Mouse (Mus musculus): ENCODE data around the gene Sub1. TPM values are rescaled to one million over a fixed set of nuclear protein-coding genes. Genes with fewer than 3 reads are reported as not detected.

The Sub1 gene
- total and polyA plus RNA-seq, 3 experiments: 553 to 2,677 (median 1,927) TPM

GRCm38 (mm10) chr15:12009712-12010601 lies 13.2 kb upstream of the Sub1 start:
- dilution Hi-C loops (cut with MboI; ENCODE audit: extremely low pct_ligation_motif_present, extremely low pct_unique_long_range_greater_than_20kb, low sequenced_read_pairs) (no loop called here), in situ Hi-C loops (cut with MboI; ENCODE audit: low pct_ligation_motif_present, low pct_unique_long_range_greater_than_20kb, low sequenced_read_pairs) (no loop called here)
- no peaks in the 10 kb centered on the region for H3K36me3 ChIP-seq (replicated peaks in 1 of 2; ENCODE audit: control insufficient read depth in 1 of 2, insufficient read depth in 1 of 2, low read length in 1 of 2)
- no peaks in the 10 kb centered on the region for H3K9me3 ChIP-seq (replicated peaks; ENCODE audit: low read length)
- H3K27ac ChIP-seq (ENCODE audit: insufficient read depth, low read depth): peak overlapping the region; percentile 99
- peaks cover 31 to 68% of the 10 kb centered on the region in 2 experiments for H3K4me1 ChIP-seq (ENCODE audit: control insufficient read depth in 1 of 2, insufficient read depth in 2 of 2)
- peak overlapping the region; percentile 42 for H3K4me2 ChIP-seq (ENCODE audit: insufficient read depth, low read depth, poor library complexity, severe bottlenecking)
- H3K27me3 ChIP-seq (replicated peaks): no peaks in the 10 kb centered on the region
- peak overlapping the region; percentile 30 to 67 (median 61) for H3K4me3 ChIP-seq (replicated peaks in 1 of 3; ENCODE audit: low read depth in 2 of 3, low read length in 2 of 3, poor library complexity in 1 of 3)
- TF ChIP-seq MXI1 (IDR thresholded peaks at IDR 0.05; ENCODE audit: low read depth, low read length) (no peak), USF1 (IDR thresholded peaks at IDR 0.05; ENCODE audit: low read depth, low read length) (no peak), RAD21 (IDR thresholded peaks at IDR 0.05; ENCODE audit: low read depth, low read length) (peak; percentile 11), NELFE (IDR thresholded peaks at IDR 0.05; ENCODE audit: low read depth, low read length) (no peak; the same call in 1 of the 2 replicates), MAZ (IDR thresholded peaks at IDR 0.05; ENCODE audit: low read depth, low read length) (peak; percentile 97), TCF12 (IDR thresholded peaks at IDR 0.05; ENCODE audit: low read depth, low read length) (peak; percentile 100), E2F4 (IDR thresholded peaks at IDR 0.05; ENCODE audit: insufficient replicate concordance, low read depth, low read length) (peak; percentile 68; the same call in 1 of the 2 replicates), JUND (conservative IDR thresholded peaks at IDR 0.05; ENCODE audit: low read depth, low read length) (peak; percentile 99), ZMIZ1 (IDR thresholded peaks at IDR 0.05; ENCODE audit: low read depth, low read length) (peak; percentile 65), CHD1 (IDR thresholded peaks at IDR 0.05; ENCODE audit: low read depth, low read length) (no peak), TBP (conservative IDR thresholded peaks at IDR 0.05; ENCODE audit: low read depth, low read length) (no peak; the same call in 1 of the 2 replicates), MAX (IDR thresholded peaks at IDR 0.05; ENCODE audit: low read length) (peak; percentile 90), ZNF384 (IDR thresholded peaks at IDR 0.05; ENCODE audit: low read depth, low read length) (peak; percentile 96), SIN3A (IDR thresholded peaks at IDR 0.05; ENCODE audit: low read length) (peak; percentile 90), POLR2A (IDR thresholded peaks at IDR 0.05; ENCODE audit: low read depth, low read length) (no peak), KAT2A (IDR thresholded peaks at IDR 0.05; ENCODE audit: insufficient replicate concordance, low read length) (no peak), USF2 (conservative IDR thresholded peaks at IDR 0.05; ENCODE audit: low read depth, low read length) (0 out of 2 replicates have a peak, but pooled peaks have one; percentile 4), EP300 (IDR thresholded peaks at IDR 0.05; ENCODE audit: low read length) (peak; percentile 100), ZKSCAN1 (IDR thresholded peaks at IDR 0.05; ENCODE audit: borderline replicate concordance, low read depth, low read length) (peak; percentile 36; the same call in 1 of the 2 replicates), PAX5 (IDR thresholded peaks at IDR 0.05; ENCODE audit: low read length) (no peak), MAFK (IDR thresholded peaks at IDR 0.05; ENCODE audit: insufficient replicate concordance, low read length) (peak; percentile 89), HCFC1 (IDR thresholded peaks at IDR 0.05; ENCODE audit: low read depth, low read length) (peak; percentile 52; the same call in 1 of the 2 replicates), MYC (IDR thresholded peaks at IDR 0.05; ENCODE audit: low read depth, low read length) (peak; percentile 93), GABPA (IDR thresholded peaks at IDR 0.05; ENCODE audit: insufficient replicate concordance, low read depth, low read length) (no peak), ETS1 (conservative IDR thresholded peaks at IDR 0.05; ENCODE audit: low read depth, low read length) (peak; percentile 100), CHD2 (IDR thresholded peaks at IDR 0.05; ENCODE audit: low read length) (peak; percentile 96), BHLHE40 (IDR thresholded peaks at IDR 0.05; ENCODE audit: low read depth, low read length) (peak; percentile 100), ZC3H11A (IDR thresholded peaks at IDR 0.05; ENCODE audit: low read depth, low read length) (no peak), NRF1 (IDR thresholded peaks at IDR 0.05; ENCODE audit: low read depth, low read length) (0 out of 2 replicates have a peak, but pooled peaks have one; percentile 38), IRF4 (IDR thresholded peaks at IDR 0.05; ENCODE audit: low read depth, low read length) (peak; percentile 100), MEF2A (IDR thresholded peaks at IDR 0.05; ENCODE audit: borderline replicate concordance, low read depth, low read length) (peak; percentile 100), ELF1 (IDR thresholded peaks at IDR 0.05; ENCODE audit: low read depth, low read length) (peak; percentile 76), CTCF (conservative IDR thresholded peaks at IDR 0.05 in 1 of 2, IDR thresholded peaks at IDR 0.05 in 1 of 2; ENCODE audit: low read depth in 2 of 2, low read length in 2 of 2) (no peak), RCOR1 (conservative IDR thresholded peaks at IDR 0.05; ENCODE audit: low read depth, low read length) (peak; percentile 99), SMC3 (IDR thresholded peaks at IDR 0.05; ENCODE audit: low read depth, low read length) (peak; percentile 47; the same call in 1 of the 2 replicates), POLR2AphosphoS2 (IDR thresholded peaks at IDR 0.05; ENCODE audit: low read depth, low read length) (no peak; the same call in 1 of the 2 replicates), JUN (IDR thresholded peaks at IDR 0.05; ENCODE audit: insufficient read depth, low read depth, low read length) (peak; percentile 97), UBTF (IDR thresholded peaks at IDR 0.05; ENCODE audit: low read depth, low read length) (0 out of 2 replicates have a peak, but pooled peaks have one; percentile 73)
- DNase-seq (ENCODE audit: extremely low read depth): peak; percentile 99
- no peaks in the 10 kb centered on the region for H3K79me2 ChIP-seq (replicated peaks; ENCODE audit: control insufficient read depth, extremely low read depth, insufficient read depth, poor library complexity, severe bottlenecking)
- peak overlapping the region; percentile 29 for H3K9ac ChIP-seq (ENCODE audit: insufficient read depth, low read depth)
